Mouse (Mus musculus) stomach, embryonic 16.5 days (tissue): ENCODE data around the gene Pif1. TPM values are rescaled to one million over a fixed set of nuclear protein-coding genes. Genes with fewer than 3 reads are reported as not detected.

ENCODE experiments used
- ATAC-seq: fragments of 200-750 bp; cut with Nextera tagmentation; 2 replicates; pipeline ENCODE4 v1.8.0; 2017; ENCODE audit warnings: moderate number of reproducible peaks, moderate TSS enrichment; ENCODE audit not compliant: insufficient read depth, low FRiP score
- H3K27ac ChIP-seq: fragments of 300-500 bp; sonication (generic); 2 replicates; pipeline ENCODE4 v1.5.1; 2014; ENCODE audit warnings: low read length
- H3K27me3 ChIP-seq: fragments of 300-500 bp; sonication (generic); 2 replicates; pipeline ENCODE4 v1.6.1; 2014; ENCODE audit warnings: low read length, control low read depth, mixed read lengths; ENCODE audit not compliant: control insufficient read depth, insufficient read depth
- H3K36me3 ChIP-seq: fragments of 300-500 bp; sonication (generic); 2 replicates; pipeline ENCODE4 v1.6.1; 2014; ENCODE audit warnings: low read length; ENCODE audit not compliant: control insufficient read depth, insufficient read depth
- H3K4me1 ChIP-seq: fragments of 300-500 bp; sonication (generic); 2 replicates; pipeline ENCODE4 v1.6.1; 2014; ENCODE audit warnings: low read length, control low read depth, mixed read lengths; ENCODE audit not compliant: control insufficient read depth, insufficient read depth
- H3K4me2 ChIP-seq: fragments of 300-500 bp; sonication (generic); 2 replicates; pipeline ENCODE4 v1.6.1; 2014; ENCODE audit warnings: low read depth, low read length, mixed read lengths
- H3K4me3 ChIP-seq: fragments of 300-500 bp; sonication (generic); replicated peaks from 2 replicates; pipeline ENCODE4 v1.5.1; 2014; ENCODE audit warnings: mild to moderate bottlenecking, low read length
- H3K9ac ChIP-seq: fragments of 300-500 bp; sonication (generic); 2 replicates; pipeline ENCODE4 v1.6.1; 2014; ENCODE audit warnings: low read length
- H3K9me3 ChIP-seq: fragments of 300-500 bp; sonication (generic); replicated peaks from 2 replicates; pipeline ENCODE4 v1.6.1; 2016; ENCODE audit warnings: low read length, control low read depth; ENCODE audit not compliant: control insufficient read depth
- WGBS: fragments of 180-500 bp; shearing (Covaris S2); extraction: QIAGEN DNeasy Blood & Tissue Kit; methylation state at CpG from one replicate; pipeline ENCODE4 v1.1.7; 2014; 5-methylcytosine and 5-hydroxymethylcytosine counted together
- polyA plus RNA-seq: library from polyadenylated mRNA; unstranded; fragments of >200 nt; fragmentation: Nextera tagmentation; extraction: Ambion mirVana; gene quantifications from 2 replicates; pipeline ENCODE4 v1.2.1, GENCODE M21; 2015

Gene Pif1
- polyA plus RNA-seq, 1 experiment from 2014 or later = 12.7 TPM

- Histone ChIP-seq H3K9ac (no peak overlapping the region), H3K27me3 (no peaks in the 10 kb centered on the region), H3K4me3 (no peak overlapping the region), H3K9me3 (no peaks in the 10 kb centered on the region), H3K4me2 (no peak overlapping the region), H3K27ac (peak overlapping the region; percentile 9; the same call in 1 of the 2 replicates), H3K36me3 (no peaks in the 10 kb centered on the region), H3K4me1 (peaks cover 31% of the 10 kb centered on the region)
- ATAC-seq = no peak
- WGBS = 58% methylated on average over 4 of the region's 4 CpGs
Observed at GRCm38 (mm10) chr9:65547844-65548243, 39.1 kb upstream of the Pif1 start.

- 61% methylated on average over 8 of the region's 8 CpGs for WGBS
- Histone ChIP-seq H3K36me3 (no peaks in the 10 kb centered on the region), H3K4me3 (no peak overlapping the region), H3K4me2 (no peak overlapping the region), H3K4me1 (peaks cover 31% of the 10 kb centered on the region), H3K9ac (no peak overlapping the region), H3K27me3 (no peaks in the 10 kb centered on the region), H3K9me3 (no peaks in the 10 kb centered on the region), H3K27ac (peak overlapping the region; percentile 9; the same call in 1 of the 2 replicates)
- ATAC-seq = no peak
Observed at GRCm38 (mm10) chr9:65548311-65548710, 38.6 kb upstream of the Pif1 start.

- Histone ChIP-seq H3K27me3 (no peaks in the 10 kb centered on the region), H3K4me1 (peaks cover 31% of the 10 kb centered on the region), H3K27ac (0 out of 2 replicates have a peak overlapping the region, but pooled peaks have one; percentile 98), H3K9ac (no peak overlapping the region), H3K4me3 (no peak overlapping the region), H3K9me3 (no peaks in the 10 kb centered on the region), H3K4me2 (no peak overlapping the region), H3K36me3 (no peaks in the 10 kb centered on the region)
- no peak for ATAC-seq
- WGBS = 81% methylated on average over 3 of the region's 3 CpGs
Observed at GRCm38 (mm10) chr9:65549139-65549538, 37.8 kb upstream of the Pif1 start.

- Histone ChIP-seq H3K4me2 (no peak overlapping the region), H3K36me3 (no peaks in the 10 kb centered on the region), H3K9me3 (no peaks in the 10 kb centered on the region), H3K4me3 (no peak overlapping the region), H3K4me1 (peaks cover 34% of the 10 kb centered on the region), H3K27ac (0 out of 2 replicates have a peak overlapping the region, but pooled peaks have one; percentile 98), H3K27me3 (no peaks in the 10 kb centered on the region), H3K9ac (no peak overlapping the region)
- 83% methylated on average over 5 of the region's 5 CpGs for WGBS
- no peak for ATAC-seq
Observed at GRCm38 (mm10) chr9:65549643-65550042, 37.3 kb upstream of the Pif1 start.

GRCm38 (mm10) chr9:65550079-65550831 is 36.7 kb upstream of the Pif1 start:
- H3K36me3 ChIP-seq = no peaks in the 10 kb centered on the region
- H3K4me2 ChIP-seq = no peak overlapping the region
- H3K9me3 ChIP-seq = no peaks in the 10 kb centered on the region
- 20% methylated on average over 7 of the region's 7 CpGs for WGBS
- no peak for ATAC-seq
- no peaks in the 10 kb centered on the region for H3K27me3 ChIP-seq
- H3K4me1 ChIP-seq = peaks cover 39% of the 10 kb centered on the region
- peak overlapping the region; percentile 18 for H3K9ac ChIP-seq
- peak overlapping the region; percentile 98 for H3K27ac ChIP-seq
- H3K4me3 ChIP-seq = no peak overlapping the region

GRCm38 (mm10) chr9:65551035-65551434 is 35.9 kb upstream of the Pif1 start:
- no peak overlapping the region for H3K4me2 ChIP-seq
- H3K4me3 ChIP-seq = no peak overlapping the region
- peak overlapping the region; percentile 98 for H3K27ac ChIP-seq
- H3K36me3 ChIP-seq = peaks cover 2% of the 10 kb centered on the region; the same call in 1 of the 2 replicates
- H3K9me3 ChIP-seq = no peaks in the 10 kb centered on the region
- peaks cover 47% of the 10 kb centered on the region for H3K4me1 ChIP-seq
- ATAC-seq = peak; percentile 89
- WGBS = 14% methylated on average over 5 of the region's 5 CpGs
- no peaks in the 10 kb centered on the region for H3K27me3 ChIP-seq
- peak overlapping the region; percentile 18 for H3K9ac ChIP-seq

- no peak for ATAC-seq
- WGBS = 84% methylated on average over 5 of the region's 5 CpGs
Observed at GRCm38 (mm10) chr9:65552141-65552540, 34.8 kb upstream of the Pif1 start.

GRCm38 (mm10) chr9:65552711-65553110 is 34.2 kb upstream of the Pif1 start:
- no peaks in the 10 kb centered on the region for H3K9me3 ChIP-seq
- ATAC-seq = no peak
- WGBS = 93% methylated on average over 2 of the region's 2 CpGs
- no peak overlapping the region for H3K4me2 ChIP-seq
- H3K27me3 ChIP-seq = no peaks in the 10 kb centered on the region
- H3K4me1 ChIP-seq = peaks cover 38% of the 10 kb centered on the region
- H3K9ac ChIP-seq = no peak overlapping the region
- peaks cover 6% of the 10 kb centered on the region; the same call in 1 of the 2 replicates for H3K36me3 ChIP-seq
- no peak overlapping the region for H3K27ac ChIP-seq
- no peak overlapping the region for H3K4me3 ChIP-seq

More at GRCm38 (mm10) chr9:65552141-65552540, 34.8 kb upstream of the Pif1 start:
- H3K4me3 ChIP-seq = no peak overlapping the region
- H3K9ac ChIP-seq = no peak overlapping the region
- peak overlapping the region; percentile 98 for H3K27ac ChIP-seq
- H3K4me1 ChIP-seq = peaks cover 39% of the 10 kb centered on the region
- peaks cover 6% of the 10 kb centered on the region; the same call in 1 of the 2 replicates for H3K36me3 ChIP-seq
- no peak overlapping the region for H3K4me2 ChIP-seq
- H3K9me3 ChIP-seq = no peaks in the 10 kb centered on the region
- H3K27me3 ChIP-seq = no peaks in the 10 kb centered on the region

- 2% methylated on average over 5 of the region's 5 CpGs for WGBS
- peak; percentile 79 for ATAC-seq
- Histone ChIP-seq H3K9ac (peak overlapping the region; percentile 51), H3K36me3 (peaks cover 13% of the 10 kb centered on the region; the same call in 1 of the 2 replicates), H3K4me2 (peak overlapping the region; percentile 29), H3K9me3 (no peaks in the 10 kb centered on the region), H3K4me1 (peaks cover 36% of the 10 kb centered on the region), H3K27ac (peak overlapping the region; percentile 83), H3K4me3 (no peak overlapping the region), H3K27me3 (no peaks in the 10 kb centered on the region)
Observed at GRCm38 (mm10) chr9:65555001-65555405, 32.0 kb upstream of the Pif1 start.
